Mouse (Mus musculus) olfactory bulb, adult 2 months (tissue): ENCODE data around the gene Megf6. TPM values are rescaled to one million over a fixed set of nuclear protein-coding genes. Genes with fewer than 3 reads are reported as not detected.

ENCODE experiments used
- H3K27ac ChIP-seq: fragments of 200-500 bp; 2 replicates; pipeline ENCODE4 v1.5.1; 2012; ENCODE audit warnings: low read depth, low read length; ENCODE audit not compliant: insufficient read depth
- H3K4me1 ChIP-seq: fragments of 200-500 bp; 2 replicates; pipeline ENCODE4 v1.6.1; 2012; ENCODE audit warnings: low read length; ENCODE audit not compliant: control insufficient read depth, insufficient read depth
- H3K4me3 ChIP-seq: fragments of 200-500 bp; 2 replicates; pipeline ENCODE4 v1.5.1; 2012; ENCODE audit warnings: mild to moderate bottlenecking, low read depth, low read length, moderate library complexity; ENCODE audit not compliant: insufficient read depth
- CTCF ChIP-seq: fragments of 200-500 bp; IDR thresholded peaks from 2 replicates; pipeline ENCODE4 v1.5.1; 2012; ENCODE audit warnings: low read depth, mild to moderate bottlenecking, low read length, moderate library complexity; ENCODE audit not compliant: insufficient read depth
- POLR2A ChIP-seq: fragments of 200-500 bp; IDR thresholded peaks from 2 replicates; pipeline ENCODE4 v1.6.1; 2012; ENCODE audit warnings: mild to moderate bottlenecking, low read depth, low read length, moderate library complexity; ENCODE audit not compliant: insufficient read depth
- WGBS: fragments of 180-500 bp; shearing (Covaris S2); methylation state at CpG from one replicate; pipeline ENCODE4 v1.1.7; 2018; 5-methylcytosine and 5-hydroxymethylcytosine counted together
- polyA plus RNA-seq: library from polyadenylated mRNA; stranded (reverse); fragments of >200 nt; gene quantifications from 2 replicates; pipeline ENCODE4 v1.2.4, GENCODE M21; 2012; ENCODE audit warnings: low replicate concordance; ENCODE audit not compliant: missing spikeins, insufficient read depth, insufficient read length

Gene Megf6
- not detected in 2 replicates for polyA plus RNA-seq

DNA sequence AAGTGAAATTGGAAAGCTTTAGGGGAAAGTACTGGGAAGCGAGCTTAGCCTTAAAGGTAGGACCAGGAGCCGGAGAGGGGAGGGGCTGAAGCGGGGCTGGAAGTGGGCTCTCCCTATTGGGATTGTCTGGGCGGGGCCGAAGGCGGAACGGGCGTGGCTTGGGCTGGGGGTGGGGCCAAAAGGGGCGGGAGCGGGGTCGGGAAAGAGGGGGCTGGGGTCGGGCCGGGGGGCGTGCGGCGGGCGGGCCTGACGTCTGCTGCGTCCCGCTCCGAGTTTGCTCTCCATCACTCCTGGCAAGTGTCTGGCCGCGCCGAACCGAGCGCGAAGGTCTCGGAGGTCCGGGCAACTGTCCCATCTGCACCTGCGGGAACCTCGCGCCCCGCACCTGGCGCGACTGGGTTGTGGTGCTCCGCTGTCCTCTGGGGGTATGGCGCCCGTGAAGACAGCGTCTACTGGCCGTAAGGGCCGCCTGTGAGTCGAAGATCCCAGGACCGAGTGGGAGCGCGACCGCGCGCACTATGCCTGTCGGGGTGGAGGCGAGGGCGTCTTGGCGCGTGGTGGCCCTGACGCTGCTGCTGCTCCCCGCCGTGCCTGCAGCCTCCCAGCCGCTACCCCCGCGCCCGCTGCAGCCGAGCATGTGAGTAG is at the start of gene Megf6:
Megf6 (plus strand) TSS at position 225 of the 645 bp plus-strand sequence.
- peak within 1 kb of the TSS; percentile 34 for H3K4me3 ChIP-seq
- peaks cover 18% of the 10 kb centered on the region for H3K4me1 ChIP-seq
- WGBS: under 1% methylated on average over 54 of the region's 61 CpGs
- no peak within 1 kb of the TSS for H3K27ac ChIP-seq
- TF ChIP-seq CTCF: no peak
- no peak for TF ChIP-seq POLR2A

DNA sequence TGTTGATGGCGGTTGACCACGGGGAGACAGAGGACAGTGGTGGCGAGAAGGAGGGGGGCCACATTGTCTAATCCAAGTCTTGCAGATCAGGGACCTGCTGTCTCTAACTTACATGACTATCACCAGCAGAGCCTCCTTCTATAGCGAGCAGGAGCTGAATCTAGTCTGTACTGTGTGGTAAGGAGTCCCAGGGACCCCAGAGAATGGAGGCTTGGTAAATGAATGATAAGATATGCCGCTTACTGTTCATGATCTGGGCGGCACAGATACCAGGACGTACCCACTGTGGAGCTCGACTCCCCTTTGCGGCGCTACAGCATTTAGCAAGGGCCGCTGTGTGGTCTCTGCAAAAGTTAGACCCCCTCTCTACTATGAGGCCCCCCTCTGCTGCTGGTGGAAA is 48.7 kb upstream of the Megf6 start:
- WGBS: 74% methylated on average over 11 of the region's 11 CpGs
- no peak overlapping the region for H3K27ac ChIP-seq
- no peaks in the 10 kb centered on the region for H3K4me1 ChIP-seq
- TF ChIP-seq POLR2A (no peak), CTCF (no peak)
- H3K4me3 ChIP-seq: no peak overlapping the region

DNA sequence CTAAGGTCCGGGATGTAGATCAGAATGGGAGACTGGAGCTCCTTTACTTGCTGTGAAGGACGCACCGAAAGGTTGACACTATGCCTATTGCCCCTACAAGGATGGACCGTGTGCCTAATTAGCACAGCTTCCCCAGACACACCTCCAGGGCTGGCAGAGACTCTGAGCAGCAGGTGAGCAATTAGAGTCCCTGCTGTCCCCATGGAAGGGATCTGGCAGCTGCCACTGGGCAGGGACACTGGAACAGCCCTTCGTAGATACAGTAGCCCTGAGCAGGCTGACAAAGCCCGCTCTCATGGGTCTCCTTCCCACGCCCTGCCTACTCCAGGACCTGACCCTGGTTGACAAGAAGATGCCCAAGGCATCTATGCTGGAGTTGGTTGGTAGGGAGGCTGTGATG is 48.2 kb upstream of the Megf6 start:
- Histone ChIP-seq H3K4me3 (no peak overlapping the region), H3K4me1 (no peaks in the 10 kb centered on the region), H3K27ac (no peak overlapping the region)
- 78% methylated on average over 7 of the region's 7 CpGs for WGBS
- TF ChIP-seq CTCF: no peak
- no peak for TF ChIP-seq POLR2A

DNA sequence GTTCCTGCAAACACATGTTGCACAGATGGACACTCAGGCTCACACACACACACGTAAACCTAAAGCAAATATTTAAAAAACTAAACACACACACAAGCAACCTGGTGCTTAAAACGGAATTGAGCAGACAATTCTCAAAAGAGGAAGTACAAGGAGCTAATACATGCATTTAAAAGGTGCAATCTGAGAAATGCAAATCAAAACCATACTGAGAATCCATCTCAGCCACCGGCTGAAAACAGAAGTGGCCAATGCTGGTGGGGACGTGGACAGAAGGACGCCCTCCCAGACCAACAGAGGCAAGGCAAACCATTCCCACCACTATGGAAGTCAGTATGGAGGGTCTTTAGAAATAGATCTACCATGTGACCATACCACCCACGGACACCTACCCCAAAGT is 47.0 kb upstream of the Megf6 start:
- no peaks in the 10 kb centered on the region for H3K4me1 ChIP-seq
- no peak for TF ChIP-seq POLR2A
- no peak for TF ChIP-seq CTCF
- no peak overlapping the region for H3K27ac ChIP-seq
- WGBS: 83% methylated on average over 6 of the region's 6 CpGs
- H3K4me3 ChIP-seq: no peak overlapping the region

DNA sequence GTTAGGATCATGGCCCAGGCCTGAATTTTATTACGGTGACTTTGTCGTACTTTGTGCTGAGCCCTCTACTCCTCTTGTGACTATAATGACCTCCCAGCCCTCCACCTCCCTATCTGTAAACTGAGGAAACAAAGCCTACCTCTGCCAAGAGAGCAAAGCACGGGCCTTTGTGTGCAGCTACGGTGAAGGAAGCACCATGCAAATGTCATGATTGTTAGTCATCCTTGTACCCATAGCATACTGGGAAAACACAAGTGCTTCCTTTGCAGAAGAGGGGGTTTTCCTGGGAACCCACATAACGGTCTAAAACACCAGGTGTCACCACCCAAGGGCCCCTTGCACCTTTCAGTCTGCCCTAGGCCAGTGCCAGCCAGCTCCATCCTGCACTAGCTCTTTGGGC is 45.3 kb upstream of the Megf6 start:
- TF ChIP-seq POLR2A (no peak), CTCF (no peak)
- no peaks in the 10 kb centered on the region for H3K4me1 ChIP-seq
- 75% methylated on average over 5 of the region's 5 CpGs for WGBS
- no peak overlapping the region for H3K4me3 ChIP-seq
- no peak overlapping the region for H3K27ac ChIP-seq

DNA sequence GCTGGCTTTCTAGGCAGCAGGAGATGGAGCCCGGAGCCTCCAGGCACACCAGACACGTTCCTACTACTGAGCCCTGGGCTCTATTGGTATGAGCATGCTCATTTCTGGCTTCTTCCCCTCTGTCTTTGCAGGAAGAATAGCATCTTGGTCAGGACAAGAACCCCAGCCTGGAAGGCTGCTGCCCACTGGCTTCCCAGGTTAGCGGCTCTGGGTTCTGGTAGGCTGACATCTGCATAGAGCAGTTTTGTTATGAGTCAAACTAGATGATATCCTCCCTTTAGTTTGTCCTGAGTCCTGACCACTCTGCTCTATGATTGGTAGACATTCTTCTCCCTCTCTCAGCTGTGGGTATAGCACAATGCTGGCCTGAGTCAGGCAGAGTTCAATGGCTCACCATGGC is 43.3 kb upstream of the Megf6 start:
- 82% methylated on average over 3 of the region's 3 CpGs for WGBS
- TF ChIP-seq CTCF (no peak), POLR2A (no peak)

DNA sequence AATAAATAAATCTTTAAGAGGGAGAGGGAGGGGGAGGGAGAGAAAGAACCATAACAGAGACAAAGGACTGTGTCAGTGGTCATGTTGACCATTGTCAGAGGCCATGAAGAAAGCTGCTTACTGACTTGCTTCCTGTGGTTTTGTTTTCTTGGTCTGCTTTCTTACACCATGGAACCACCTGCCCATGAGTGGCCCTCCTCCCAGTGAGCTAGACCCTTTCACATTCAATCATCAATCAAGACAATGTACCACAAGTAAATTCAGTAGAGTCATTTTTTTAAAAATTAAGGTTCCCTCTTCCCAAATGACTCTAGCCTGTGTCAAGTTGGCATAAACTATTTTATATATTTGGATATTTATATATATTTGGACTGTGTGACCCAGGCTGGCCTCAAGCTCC is 40.6 kb upstream of the Megf6 start:
- H3K4me1 ChIP-seq: no peaks in the 10 kb centered on the region

More for the DNA sequence above, 43.3 kb upstream of the Megf6 start:
- Histone ChIP-seq H3K4me3 (no peak overlapping the region), H3K27ac (no peak overlapping the region), H3K4me1 (no peaks in the 10 kb centered on the region)

DNA sequence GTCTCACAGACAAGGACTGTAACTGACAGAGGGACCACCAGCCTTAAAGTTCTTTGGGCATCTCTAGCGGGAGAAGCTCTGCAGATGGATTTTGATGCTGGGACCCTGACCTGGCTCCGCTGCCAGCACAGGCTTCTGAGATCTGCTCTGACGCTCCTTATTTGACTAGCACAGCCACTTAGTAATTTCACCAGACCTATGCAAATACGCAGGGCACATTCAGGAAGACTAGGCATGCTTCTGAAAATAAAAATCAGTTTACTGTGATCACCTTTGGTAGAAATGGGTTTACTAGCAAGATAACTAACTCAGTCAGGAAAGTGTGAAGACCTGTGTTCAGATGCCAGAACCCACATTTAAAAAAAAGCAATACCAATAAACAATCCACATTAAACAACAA is 38.6 kb upstream of the Megf6 start:
- no peak for TF ChIP-seq POLR2A
- no peak for TF ChIP-seq CTCF
- WGBS: 84% methylated on average over 4 of the region's 4 CpGs
- H3K4me3 ChIP-seq: no peak overlapping the region
- H3K4me1 ChIP-seq: no peaks in the 10 kb centered on the region
- no peak overlapping the region for H3K27ac ChIP-seq

More for the DNA sequence above, 40.6 kb upstream of the Megf6 start:
- TF ChIP-seq CTCF (no peak), POLR2A (no peak)
- Histone ChIP-seq H3K27ac (no peak overlapping the region), H3K4me3 (no peak overlapping the region)

DNA sequence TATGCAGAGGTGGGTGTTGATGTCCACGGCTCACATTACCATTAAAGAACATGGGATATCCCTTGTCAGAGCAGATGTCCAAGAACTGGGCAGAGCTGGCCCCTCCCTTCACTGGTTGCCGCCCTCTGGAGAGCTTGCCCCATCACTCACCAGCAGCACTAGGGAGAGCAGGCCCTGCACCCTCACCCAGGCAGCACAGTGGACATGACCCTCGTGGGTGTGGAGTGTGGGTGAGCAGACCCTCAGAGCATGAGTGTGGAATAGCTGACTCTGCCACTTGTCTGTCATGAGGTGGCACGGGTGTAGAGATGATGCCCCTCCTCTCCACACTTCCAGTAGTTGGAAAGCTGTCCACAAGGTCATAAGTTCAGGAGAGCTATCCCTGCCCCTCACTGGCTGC is 35.7 kb upstream of the Megf6 start:
- peaks cover 7% of the 10 kb centered on the region for H3K4me1 ChIP-seq
- H3K27ac ChIP-seq: no peak overlapping the region
- TF ChIP-seq POLR2A (no peak), CTCF (no peak)
- no peak overlapping the region for H3K4me3 ChIP-seq
- WGBS: 62% methylated on average over 4 of the region's 4 CpGs
